Mouse (Mus musculus) liver, adult 2 months (tissue): Measurements from ENCODE around the gene Rap1gds1.

Experiments
- CTCF ChIP-seq: fragments of 200-500 bp; IDR thresholded peaks from 2 replicates; pipeline ENCODE4 v1.5.1; 2011; ENCODE audit warnings: low read depth, low read length, control low read depth
- POLR2A ChIP-seq: fragments of 200-500 bp; IDR thresholded peaks from 2 replicates; pipeline ENCODE4 v1.6.1; 2011; ENCODE audit warnings: low read length, control low read depth; ENCODE audit not compliant: insufficient read depth; ENCODE audit errors: extremely low read depth

DNA sequence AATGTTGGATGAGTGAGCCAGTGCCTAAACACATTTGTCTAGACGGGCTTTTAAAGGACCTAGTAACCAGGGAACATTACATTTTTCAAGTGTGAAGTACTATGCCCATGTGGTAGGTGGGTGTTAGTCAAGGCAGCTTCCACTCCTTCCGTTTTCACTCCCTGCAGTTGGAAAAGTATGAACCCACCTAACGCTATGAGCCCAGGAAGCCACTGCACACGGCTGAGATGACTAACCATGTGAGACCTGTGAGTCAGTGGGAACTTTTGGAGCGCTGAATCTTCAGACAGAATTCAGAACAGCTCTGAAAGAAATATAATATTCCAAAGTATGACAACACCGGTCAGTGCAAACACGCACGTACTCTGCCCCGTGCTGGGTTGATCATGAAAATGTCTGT, 125.9 kb downstream of the Rap1gds1 start:
- no peak for TF ChIP-seq CTCF
- no peak for TF ChIP-seq POLR2A
